Mouse (Mus musculus): ENCODE data around the gene Rpl23.

- TF ChIP-seq TAL1 (IDR thresholded peaks at IDR 0.05; ENCODE audit: low read length) (no peak), GATA1 (IDR thresholded peaks at IDR 0.05; ENCODE audit: low read length) (no peak)
Measured at GRCm38 (mm10) chr11:97801409-97802193, 19.4 kb upstream of the Rpl23 start.
